In genomic region chr17:24728184-24728583, GRCm38 (mm10) we compare ENCODE assay signal across 23 mouse cellular contexts. TPM values are rescaled to one million over a fixed set of nuclear protein-coding genes. Genes with fewer than 3 reads are reported as not detected.
A peak's percentile ranks its signal among the peaks of the same experiment; 100 is the strongest.
DNase-seq lines count a peak whose midpoint lies in the region; ATAC-seq and TF ChIP-seq lines count a peak whose summit lies in the region.
"Had no signal": no experiment of that assay in that cellular context is flagged by ENCODE, and none has a peak within 500 bp of the region (broad histone marks: within the 10 kb centered on the region; RNA-seq: fewer than 3 reads in every experiment).

No protein-coding gene starts in this region.

- no peaks in the 10 kb centered on the region for H3K9me3 ChIP-seq in limb, embryonic 11.5 days (ENCODE audit: control insufficient read depth, low read length)
- no peaks in the 10 kb centered on the region for H3K9me3 ChIP-seq in limb, embryonic 10.5 days (replicated peaks)
- no peaks in the 10 kb centered on the region for H3K9me3 ChIP-seq in ES-E14 (ENCODE audit: control insufficient read depth, insufficient read depth, low read depth, low read length)
- H3K9me3 ChIP-seq: embryonic facial prominence, embryonic 10.5 days; heart, embryonic 10.5 days; heart, embryonic 15.5 days; hindbrain, embryonic 15.5 days had no signal

- peak overlapping the region; percentile 60 for H3K9ac ChIP-seq in heart, adult 2 months (ENCODE audit: low read depth, low read length)
- H3K9ac ChIP-seq in limb, embryonic 11.5 days (ENCODE audit: low read length) = peak overlapping the region; percentile 14; the same call in 1 of the 2 replicates
- peak overlapping the region; percentile 29; the same call in 1 of the 2 replicates for H3K9ac ChIP-seq in ES-E14 (ENCODE audit: insufficient read depth, low read depth, low read length, poor library complexity, severe bottlenecking)
- H3K9ac ChIP-seq: heart, embryonic 15.5 days; hindbrain, embryonic 15.5 days had no signal

- peak overlapping the region; percentile 44 for H3K4me3 ChIP-seq in heart, adult 2 months
- H3K4me3 ChIP-seq in limb, embryonic 11.5 days (ENCODE audit: low read depth, low read length) = no peak overlapping the region
- no peak overlapping the region for H3K4me3 ChIP-seq in limb, embryonic 10.5 days
- peak overlapping the region in 1 of 2 experiments; percentile 40; a peak in 1 of 4 replicates for H3K4me3 ChIP-seq in ES-E14 (ENCODE audit: insufficient read depth in 1 of 2, low read depth in 1 of 2, low read length in 2 of 2, poor library complexity in 1 of 2, severe bottlenecking in 1 of 2)
- H3K4me3 ChIP-seq: embryonic facial prominence, embryonic 10.5 days; heart, embryonic 10.5 days; heart, embryonic 15.5 days; hindbrain, embryonic 15.5 days had no signal

- H3K4me2 ChIP-seq in limb, embryonic 11.5 days (ENCODE audit: low read depth, severe bottlenecking) = no peak overlapping the region
- H3K4me2 ChIP-seq: heart, embryonic 15.5 days; hindbrain, embryonic 15.5 days had no signal

- no peaks in the 10 kb centered on the region for H3K27me3 ChIP-seq in heart, adult 2 months (ENCODE audit: control insufficient read depth, insufficient read depth, low read length)
- H3K27me3 ChIP-seq in limb, embryonic 11.5 days (ENCODE audit: control insufficient read depth, insufficient read depth, low read length) = no peaks in the 10 kb centered on the region
- H3K27me3 ChIP-seq in limb, embryonic 10.5 days (ENCODE audit: low read depth, poor library complexity, severe bottlenecking) = no peaks in the 10 kb centered on the region
- H3K27me3 ChIP-seq: heart, embryonic 15.5 days; hindbrain, embryonic 15.5 days; Patski had no signal

- no peaks in the 10 kb centered on the region for H3K79me2 ChIP-seq in heart, adult 2 months (replicated peaks; ENCODE audit: control insufficient read depth, insufficient read depth, low read length)

- peak overlapping the region; percentile 87 for H3K27ac ChIP-seq in heart, adult 2 months
- H3K27ac ChIP-seq in limb, embryonic 11.5 days (replicated peaks; ENCODE audit: low read depth, low read length) = no peak overlapping the region
- no peak overlapping the region for H3K27ac ChIP-seq in limb, embryonic 10.5 days
- H3K27ac ChIP-seq in ES-E14 (ENCODE audit: insufficient read depth, low read depth, low read length, poor library complexity, severe bottlenecking) = no peak overlapping the region
- H3K27ac ChIP-seq: embryonic facial prominence, embryonic 10.5 days; heart, embryonic 10.5 days; heart, embryonic 15.5 days; hindbrain, embryonic 15.5 days had no signal

- ATAC-seq in limb, embryonic 11.5 days (ENCODE audit: insufficient number of reproducible peaks, low FRiP score, low TSS enrichment, low read depth) = no peak
- ATAC-seq: activated CD4-positive, CD25-positive, alpha-beta regulatory T cell, adult 4 months; forebrain, embryonic 14.5 days; intestine, embryonic 16.5 days; Patski had no signal

- in situ Hi-C loops in ES-E14 (cut with MboI; ENCODE audit: low sequenced_read_pairs in 2 of 2, unreplicated experiment in 2 of 2) = no loop called here

- no peak for TF ChIP-seq POLR2A in heart, adult 2 months (IDR thresholded peaks at IDR 0.05; ENCODE audit: insufficient read depth, low read depth, low read length)

- no peak for TF ChIP-seq CTCF in heart, adult 2 months (IDR thresholded peaks at IDR 0.05)

- WGBS in heart, adult 2 months = 50% methylated on average over 17 of the region's 17 CpGs
- WGBS in limb, embryonic 11.5 days = 73% methylated on average over 17 of the region's 17 CpGs
- 76% methylated on average over 17 of the region's 17 CpGs for WGBS in limb, embryonic 10.5 days

- intact Hi-C loops in heart, adult 2 months (cut with DNase I) = no loop called here

- peaks cover 3% of the 10 kb centered on the region for H3K4me1 ChIP-seq in heart, adult 2 months (ENCODE audit: control insufficient read depth, insufficient read depth, low read length)
- H3K4me1 ChIP-seq in limb, embryonic 11.5 days (ENCODE audit: control insufficient read depth, insufficient read depth, low read length) = 0 out of 2 replicates have a peak, but pooled peaks cover 2% of the 10 kb centered on the region
- H3K4me1 ChIP-seq in limb, embryonic 10.5 days = peaks cover 11% of the 10 kb centered on the region
- peaks cover 1 to 8% of the 10 kb centered on the region in 2 experiments; a peak in 1 of 4 replicates for H3K4me1 ChIP-seq in ES-E14 (ENCODE audit: control insufficient read depth in 2 of 2, insufficient read depth in 2 of 2, low read length in 2 of 2, poor library complexity in 1 of 2)

- H3K36me3 ChIP-seq in heart, adult 2 months (ENCODE audit: control insufficient read depth, insufficient read depth, low read length) = no peaks in the 10 kb centered on the region
- no peaks in the 10 kb centered on the region for H3K36me3 ChIP-seq in limb, embryonic 11.5 days (ENCODE audit: control insufficient read depth, insufficient read depth, low read length)
- no peaks in the 10 kb centered on the region for H3K36me3 ChIP-seq in limb, embryonic 10.5 days
- no peaks in the 10 kb centered on the region for H3K36me3 ChIP-seq in ES-E14 (ENCODE audit: control insufficient read depth, insufficient read depth, low read length, poor library complexity, severe bottlenecking)
- H3K36me3 ChIP-seq: embryonic facial prominence, embryonic 10.5 days; heart, embryonic 10.5 days; heart, embryonic 15.5 days; hindbrain, embryonic 15.5 days had no signal

- TF ChIP-seq EP300 in heart, adult 2 months (IDR thresholded peaks at IDR 0.05; ENCODE audit: insufficient read depth, low read depth, low read length) = no peak

- peak in 1 of 2 experiments; percentile 40 for DNase-seq in heart, adult 2 months
- no peak for DNase-seq in heart, adult 18-20 months
- no peak for DNase-seq in limb, embryonic 11.5 days (ENCODE audit: low spot score)
- DNase-seq in limb, embryonic 10.5 days (ENCODE audit: low spot score) = no peak
- no peak for DNase-seq in ES-E14 (ENCODE audit: low read depth, low spot score)
- DNase-seq in lung, postnatal 10 days = no peak
- no peak for DNase-seq in adrenal gland, postnatal 14 days
- DNase-seq: adrenal gland, postnatal 25 days; cerebellum, adult 2 months; cerebellum, postnatal 10 days had no signal

TF ChIP-seq in ES-E14, 5 proteins besides CTCF, POLR2A, EP300 and RAD21:
- no peak for TF ChIP-seq CHD2 (IDR thresholded peaks at IDR 0.05; ENCODE audit: low read depth, low read length)
- TF ChIP-seq HCFC1 (IDR thresholded peaks at IDR 0.05; ENCODE audit: borderline replicate concordance, insufficient read depth, low read length) = no peak
- TF ChIP-seq ZNF384 (IDR thresholded peaks at IDR 0.05; ENCODE audit: low read depth, low read length) = no peak
- TF ChIP-seq ZC3H11A (IDR thresholded peaks at IDR 0.05; ENCODE audit: borderline replicate concordance, low read depth, low read length) = no peak

RNA-seq across cellular contexts. Expression of gene Rpl3l, which starts 0.6 kb away (rescaled TPM):
- 100 to 1,000 TPM; 386 to 472 TPM for total RNA-seq in heart, adult 2 months (2021)
- polyA plus RNA-seq in heart, adult 2 months (2012; rRNA removed) = 213 and 215 TPM in 2 replicates
- 100 to 1,000 TPM; 390 to 433 TPM for total RNA-seq in heart, adult 18-20 months (2021)
- not detected in 2 replicates for polyA plus RNA-seq in limb, embryonic 11.5 days (2014; fragmentation: Nextera tagmentation; extraction: Ambion mirVana)
- 0.15 TPM in 1 of 2 replicates, not detected in the other for polyA plus RNA-seq in limb, embryonic 10.5 days (2016; fragmentation: Nextera tagmentation; extraction: Ambion mirVana)
- total RNA-seq in ES-E14 (2012; rRNA removed) = 0.16 and 0.67 TPM in 2 replicates
- 0.53 TPM in 1 of 2 replicates, not detected in the other for total RNA-seq in adrenal gland, postnatal 14 days (2021)
- total RNA-seq: hematopoietic stem cell, adult 5-6 weeks had no signal
- polyA plus RNA-seq: activated CD4-positive, CD25-positive, alpha-beta regulatory T cell, adult 4 months; embryonic facial prominence, embryonic 10.5 days; forebrain, embryonic 14.5 days; hindbrain, embryonic 15.5 days; intestine, embryonic 16.5 days had no signal

RNA-seq across cellular contexts. Expression of gene Ndufb10, which starts 3.9 kb away (rescaled TPM):
- total RNA-seq in heart, adult 2 months (2021) = 100 to 1,000 TPM; 916 to 992 TPM
- 1,269 and 1,412 TPM in 2 replicates for polyA plus RNA-seq in heart, adult 2 months (2012; rRNA removed)
- 1,000 to 10,000 TPM in 1 of 2 experiments, 100 to 1,000 TPM in 1; 976 to 1,178 TPM for total RNA-seq in heart, adult 18-20 months (2021)
- 211 and 216 TPM in 2 replicates for polyA plus RNA-seq in limb, embryonic 11.5 days (2014; fragmentation: Nextera tagmentation; extraction: Ambion mirVana)
- polyA plus RNA-seq in limb, embryonic 10.5 days (2016; fragmentation: Nextera tagmentation; extraction: Ambion mirVana) = 202 and 204 TPM in 2 replicates
- 147 and 191 TPM in 2 replicates for total RNA-seq in ES-E14 (2012; rRNA removed)
- 418 and 458 TPM in 2 replicates for total RNA-seq in adrenal gland, postnatal 14 days (2021)

RNA-seq across cellular contexts. Expression of gene Msrb1, which starts 8.3 kb away (rescaled TPM):
- total RNA-seq in heart, adult 2 months (2021) = 100 to 1,000 TPM; 154 to 178 TPM
- 155 and 164 TPM in 2 replicates for polyA plus RNA-seq in heart, adult 2 months (2012; rRNA removed)
- total RNA-seq in heart, adult 18-20 months (2021) = 100 to 1,000 TPM; 181 to 183 TPM
- polyA plus RNA-seq in limb, embryonic 11.5 days (2014; fragmentation: Nextera tagmentation; extraction: Ambion mirVana) = 24.9 and 27.0 TPM in 2 replicates
- polyA plus RNA-seq in limb, embryonic 10.5 days (2016; fragmentation: Nextera tagmentation; extraction: Ambion mirVana) = 19.9 and 23.6 TPM in 2 replicates
- total RNA-seq in ES-E14 (2012; rRNA removed) = 23.5 and 30.2 TPM in 2 replicates
- total RNA-seq in adrenal gland, postnatal 14 days (2021) = 73.2 and 98.3 TPM in 2 replicates

RNA-seq across cellular contexts. Expression of gene Rps2, which starts 10.3 kb away (rescaled TPM):
- total RNA-seq in heart, adult 2 months (2021) = 100 to 1,000 TPM; 675 to 722 TPM
- 2,277 and 2,346 TPM in 2 replicates for polyA plus RNA-seq in heart, adult 2 months (2012; rRNA removed)
- total RNA-seq in heart, adult 18-20 months (2021) = 100 to 1,000 TPM; 701 to 738 TPM
- 1,548 and 1,633 TPM in 2 replicates for polyA plus RNA-seq in limb, embryonic 11.5 days (2014; fragmentation: Nextera tagmentation; extraction: Ambion mirVana)
- 1,693 and 2,093 TPM in 2 replicates for polyA plus RNA-seq in limb, embryonic 10.5 days (2016; fragmentation: Nextera tagmentation; extraction: Ambion mirVana)
- 3,495 and 3,661 TPM in 2 replicates for total RNA-seq in ES-E14 (2012; rRNA removed)
- total RNA-seq in adrenal gland, postnatal 14 days (2021) = 702 and 762 TPM in 2 replicates

RNA-seq across cellular contexts. Expression of gene Rnf151, which starts 10.3 kb away (rescaled TPM):
- total RNA-seq in heart, adult 2 months (2021) = not detected
- polyA plus RNA-seq in heart, adult 2 months (2012; rRNA removed) = 0.15 and 0.68 TPM in 2 replicates
- total RNA-seq in heart, adult 18-20 months (2021) = not detected
- 0.16 TPM in 1 of 2 replicates, not detected in the other for polyA plus RNA-seq in limb, embryonic 11.5 days (2014; fragmentation: Nextera tagmentation; extraction: Ambion mirVana)
- polyA plus RNA-seq in limb, embryonic 10.5 days (2016; fragmentation: Nextera tagmentation; extraction: Ambion mirVana) = 0.21 and 0.38 TPM in 2 replicates
- 0.71 and 0.95 TPM in 2 replicates for total RNA-seq in ES-E14 (2012; rRNA removed)
- not detected in 2 replicates for total RNA-seq in adrenal gland, postnatal 14 days (2021)
- total RNA-seq: adrenal gland, adult 18-20 months; gastrocnemius, postnatal 10 days; heart, postnatal 14 days; hematopoietic stem cell, adult 5-6 weeks had no signal
- polyA plus RNA-seq: activated CD4-positive, CD25-positive, alpha-beta regulatory T cell, adult 4 months; embryonic facial prominence, embryonic 14.5 days; forebrain, embryonic 14.5 days; heart, embryonic 15.5 days; hindbrain, embryonic 15.5 days; intestine, embryonic 16.5 days had no signal

Comparison
In these comparisons a context has a peak if more than half of its experiments do, and no peak if none do; other contexts are left out.
1. RNA of gene Rpl3l, which starts 0.6 kb away (total RNA-seq): 386 to 472 TPM in heart, adult 2 months and 390 to 433 TPM in heart, adult 18-20 months; 0.16 to 0.67 TPM in ES-E14 and 0.53 TPM in adrenal gland, postnatal 14 days; every median in the first group is over 100 times any median in the second.
2. Peak in every context shown above with its lines, with median percentiles within 50 percentile points of each other: H3K9ac ChIP-seq.